Mouse (Mus musculus) forebrain, embryonic 12.5 days (tissue): ENCODE results near the gene Farp2. TPM values are rescaled to one million over a fixed set of nuclear protein-coding genes. Genes with fewer than 3 reads are reported as not detected.

Experiments
- ATAC-seq: fragments of 200-750 bp; cut with Nextera tagmentation; 2 replicates; pipeline ENCODE4 v1.8.0; 2017; ENCODE audit warnings: moderate TSS enrichment; ENCODE audit not compliant: low FRiP score
- H3K27ac ChIP-seq: fragments of 300-500 bp; sonication (generic); 2 replicates; pipeline ENCODE4 v1.5.1; 2016; ENCODE audit warnings: mild to moderate bottlenecking
- H3K27me3 ChIP-seq: fragments of 300-500 bp; sonication (generic); 2 replicates; pipeline ENCODE4 v1.6.1; 2016; ENCODE audit warnings: mild to moderate bottlenecking
- H3K36me3 ChIP-seq: fragments of 300-500 bp; sonication (generic); replicated peaks from 2 replicates; pipeline ENCODE4 v1.6.1; 2016; ENCODE audit warnings: mild to moderate bottlenecking
- H3K4me1 ChIP-seq: fragments of 300-500 bp; sonication (generic); 2 replicates; pipeline ENCODE4 v1.6.1; 2016
- H3K4me2 ChIP-seq: fragments of 300-500 bp; sonication (generic); 2 replicates; pipeline ENCODE4 v1.6.1; 2016; ENCODE audit warnings: mild to moderate bottlenecking, moderate library complexity
- H3K4me3 ChIP-seq: fragments of 300-500 bp; sonication (generic); replicated peaks from 2 replicates; pipeline ENCODE4 v1.5.1; 2016; ENCODE audit warnings: mild to moderate bottlenecking
- H3K9ac ChIP-seq: fragments of 300-500 bp; sonication (generic); 2 replicates; pipeline ENCODE4 v1.6.1; 2016; ENCODE audit warnings: mild to moderate bottlenecking
- H3K9me3 ChIP-seq: fragments of 300-500 bp; sonication (generic); 2 replicates; pipeline ENCODE4 v1.6.1; 2016
- WGBS: fragments of 180-500 bp; shearing (Covaris S2); methylation state at CpG from one replicate; pipeline ENCODE4 v1.1.7; 2016; 5-methylcytosine and 5-hydroxymethylcytosine counted together
- polyA plus RNA-seq: library from polyadenylated mRNA; unstranded; fragments of >200 nt; fragmentation: Nextera tagmentation; extraction: Ambion mirVana; gene quantifications from 2 replicates; pipeline ENCODE4 v1.2.1, GENCODE M21; 2016

Gene Farp2
- polyA plus RNA-seq, 1 experiment from 2014 or later = 4.6 TPM

- Histone ChIP-seq H3K4me3 (no peak overlapping the region), H3K27me3 (no peaks in the 10 kb centered on the region), H3K4me2 (no peak overlapping the region), H3K4me1 (no peaks in the 10 kb centered on the region), H3K36me3 (peaks cover 30% of the 10 kb centered on the region), H3K9ac (no peak overlapping the region), H3K9me3 (no peaks in the 10 kb centered on the region), H3K27ac (no peak overlapping the region)
- ATAC-seq = no peak
- 94% methylated on average over 4 of the region's 4 CpGs for WGBS
These were observed 106.3 kb downstream of the Farp2 start for GRCm38 (mm10) chr1:93618059-93618748.

DNA sequence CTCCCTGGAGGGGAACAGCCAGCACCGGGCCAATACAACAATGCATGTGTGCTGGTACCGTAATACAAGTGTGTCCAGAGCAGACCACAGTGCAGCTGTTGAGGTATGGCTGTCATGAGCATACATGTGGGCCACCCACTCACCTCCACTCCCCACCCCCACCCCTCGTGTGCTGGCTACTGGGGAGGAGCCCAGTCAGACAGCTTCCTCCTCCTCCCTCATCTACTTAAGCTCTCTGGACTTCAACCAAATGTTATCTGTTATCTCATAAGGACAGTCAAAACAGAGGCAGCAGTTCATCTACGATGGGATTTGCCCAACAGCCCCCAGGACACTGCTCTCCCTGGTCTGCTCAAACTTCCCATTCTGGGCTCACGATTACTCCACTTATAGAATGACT is 107.1 kb downstream of the Farp2 start:
- 90% methylated on average over 5 of the region's 5 CpGs for WGBS
- H3K4me3 ChIP-seq = no peak overlapping the region
- no peak overlapping the region for H3K27ac ChIP-seq

DNA sequence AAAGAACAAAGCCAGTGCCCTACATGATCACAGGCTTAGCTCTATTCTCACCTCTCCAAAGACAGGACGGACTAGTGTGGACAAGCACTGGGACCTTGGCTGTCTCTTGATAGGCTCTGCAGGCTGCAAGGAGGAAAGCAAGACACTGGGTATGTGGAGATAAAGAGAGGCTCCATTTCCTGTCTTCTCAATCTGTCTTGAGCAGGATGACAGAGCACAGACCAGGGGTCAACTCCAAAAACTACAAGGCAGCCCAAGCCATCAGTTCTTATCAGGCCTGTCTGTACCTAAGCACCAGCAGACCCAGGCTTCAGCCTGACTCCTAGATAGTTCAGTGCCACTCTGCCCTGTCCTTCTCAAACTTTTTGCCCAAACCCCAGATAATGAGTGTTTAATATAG is 112.6 kb downstream of the Farp2 start:
- H3K27ac ChIP-seq = no peak overlapping the region
- H3K36me3 ChIP-seq = peaks cover 90% of the 10 kb centered on the region
- no peaks in the 10 kb centered on the region for H3K9me3 ChIP-seq
- no peak for ATAC-seq
- H3K4me3 ChIP-seq = no peak overlapping the region
- no peak overlapping the region for H3K4me2 ChIP-seq
- H3K4me1 ChIP-seq = no peaks in the 10 kb centered on the region
- H3K27me3 ChIP-seq = no peaks in the 10 kb centered on the region
- 89% methylated on average over 1 of the region's 1 CpGs for WGBS
- no peak overlapping the region for H3K9ac ChIP-seq

More for the DNA sequence above, 107.1 kb downstream of the Farp2 start:
- Histone ChIP-seq H3K9ac (no peak overlapping the region), H3K4me1 (no peaks in the 10 kb centered on the region), H3K9me3 (no peaks in the 10 kb centered on the region), H3K27me3 (no peaks in the 10 kb centered on the region), H3K36me3 (peaks cover 37% of the 10 kb centered on the region), H3K4me2 (no peak overlapping the region)
- ATAC-seq = no peak

DNA sequence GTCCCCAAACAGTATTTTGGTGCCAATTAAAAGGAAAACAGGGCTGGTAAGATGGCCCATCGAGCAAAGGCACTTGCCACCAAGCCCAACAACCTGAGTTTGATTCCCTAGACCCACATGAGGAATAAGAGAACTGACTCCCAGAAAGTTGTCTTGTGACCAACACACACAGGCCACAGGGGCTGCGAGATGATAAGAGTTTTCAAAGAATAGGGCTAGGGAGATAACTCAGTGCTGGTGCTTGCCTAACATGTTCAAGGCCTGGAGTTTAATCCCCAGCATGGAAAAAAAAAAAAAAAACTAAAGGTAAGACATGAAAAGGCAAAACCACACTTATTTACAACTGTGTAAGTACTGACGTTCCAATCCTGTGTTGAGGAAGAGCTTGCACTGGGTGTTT is 118.9 kb downstream of the Farp2 start:
- Histone ChIP-seq H3K4me2 (no peak overlapping the region), H3K9ac (no peak overlapping the region), H3K27me3 (no peaks in the 10 kb centered on the region), H3K4me3 (no peak overlapping the region), H3K27ac (no peak overlapping the region), H3K9me3 (no peaks in the 10 kb centered on the region), H3K4me1 (peaks cover 21% of the 10 kb centered on the region), H3K36me3 (peaks cover 43% of the 10 kb centered on the region)
- ATAC-seq = no peak
- 90% methylated on average over 3 of the region's 3 CpGs for WGBS

- no peak overlapping the region for H3K9ac ChIP-seq
- H3K4me1 ChIP-seq = peaks cover 26% of the 10 kb centered on the region
- no peak overlapping the region for H3K4me3 ChIP-seq
- H3K4me2 ChIP-seq = no peak overlapping the region
- ATAC-seq = no peak
- no peaks in the 10 kb centered on the region for H3K9me3 ChIP-seq
- H3K36me3 ChIP-seq = peaks cover 24% of the 10 kb centered on the region
- no peak overlapping the region for H3K27ac ChIP-seq
- WGBS = 96% methylated on average over 3 of the region's 3 CpGs
- H3K27me3 ChIP-seq = no peaks in the 10 kb centered on the region
These were observed 120.8 kb downstream of the Farp2 start for GRCm38 (mm10) chr1:93632723-93633122.

DNA sequence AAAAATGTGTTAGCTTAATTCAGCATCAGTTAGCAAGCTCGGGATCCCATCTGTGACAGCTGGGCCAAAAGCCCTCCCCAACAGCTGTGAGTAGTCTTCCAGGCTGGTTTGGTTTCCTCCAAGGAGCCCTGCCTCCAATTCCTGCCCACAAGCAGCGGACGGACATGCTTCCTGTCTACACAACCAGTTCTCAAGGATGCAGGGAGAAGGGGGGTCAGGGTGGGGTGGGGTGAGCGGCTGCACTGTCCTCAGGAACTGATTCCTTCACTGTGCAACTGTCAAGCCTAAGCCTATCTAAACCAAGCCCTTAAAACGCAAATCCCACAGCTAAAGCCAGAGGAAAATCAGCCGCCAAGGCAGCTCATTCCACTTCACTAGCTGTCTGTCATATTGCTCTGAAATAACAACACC is 122.6 kb downstream of the Farp2 start:
- WGBS = 11% methylated on average over 6 of the region's 6 CpGs

DNA sequence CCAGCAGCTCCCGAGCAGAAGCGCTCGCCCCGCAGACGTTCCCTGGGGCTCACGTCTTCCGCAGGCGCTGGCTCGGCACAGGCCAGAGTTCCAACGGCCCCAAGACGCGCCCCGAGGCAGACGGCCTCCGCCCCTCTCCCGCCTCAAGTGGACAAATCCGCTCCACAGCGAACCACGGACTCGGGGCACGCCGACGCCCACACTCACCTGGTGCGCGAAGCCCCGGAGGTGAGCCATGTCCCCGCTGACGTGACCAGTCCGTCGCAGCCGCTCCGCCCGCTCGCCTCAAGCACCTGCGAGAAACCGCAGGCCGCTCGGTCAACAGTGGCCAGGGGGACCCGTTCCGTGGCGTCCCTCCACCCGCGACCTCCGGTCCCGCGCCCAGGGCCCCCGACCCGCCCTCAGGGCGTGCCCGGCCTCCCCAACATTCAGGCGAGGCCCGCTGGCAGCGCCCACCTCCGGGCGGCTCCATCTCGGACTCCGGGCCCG is 123.3 kb downstream of the Farp2 start:
- whole genome bisulfite sequencing = under 1% methylated on average over 55 of the region's 58 CpGs
- H3K36me3 ChIP-seq = peaks cover 8% of the 10 kb centered on the region; the same call in 1 of the 2 replicates
- H3K27me3 ChIP-seq = no peaks in the 10 kb centered on the region
- peak overlapping the region; percentile 94 for H3K4me3 ChIP-seq
- peak overlapping the region; percentile 95 for H3K9ac ChIP-seq
- H3K9me3 ChIP-seq = no peaks in the 10 kb centered on the region
- peaks cover 26% of the 10 kb centered on the region for H3K4me1 ChIP-seq
- peak overlapping the region; percentile 88 for H3K27ac ChIP-seq
- peak overlapping the region; percentile 95 for H3K4me2 ChIP-seq
- no peak; the same call in 1 of the 2 replicates for ATAC-seq

More for the DNA sequence above, 122.6 kb downstream of the Farp2 start:
- peak overlapping the region; percentile 95 for H3K9ac ChIP-seq
- H3K27ac ChIP-seq = peak overlapping the region; percentile 88; the same call in 1 of the 2 replicates
- peaks cover 8% of the 10 kb centered on the region; the same call in 1 of the 2 replicates for H3K36me3 ChIP-seq
- H3K4me3 ChIP-seq = peak overlapping the region; percentile 94
- no peaks in the 10 kb centered on the region for H3K9me3 ChIP-seq
- peak overlapping the region; percentile 95 for H3K4me2 ChIP-seq
- no peak for ATAC-seq
- H3K27me3 ChIP-seq = no peaks in the 10 kb centered on the region
- H3K4me1 ChIP-seq = peaks cover 26% of the 10 kb centered on the region

DNA sequence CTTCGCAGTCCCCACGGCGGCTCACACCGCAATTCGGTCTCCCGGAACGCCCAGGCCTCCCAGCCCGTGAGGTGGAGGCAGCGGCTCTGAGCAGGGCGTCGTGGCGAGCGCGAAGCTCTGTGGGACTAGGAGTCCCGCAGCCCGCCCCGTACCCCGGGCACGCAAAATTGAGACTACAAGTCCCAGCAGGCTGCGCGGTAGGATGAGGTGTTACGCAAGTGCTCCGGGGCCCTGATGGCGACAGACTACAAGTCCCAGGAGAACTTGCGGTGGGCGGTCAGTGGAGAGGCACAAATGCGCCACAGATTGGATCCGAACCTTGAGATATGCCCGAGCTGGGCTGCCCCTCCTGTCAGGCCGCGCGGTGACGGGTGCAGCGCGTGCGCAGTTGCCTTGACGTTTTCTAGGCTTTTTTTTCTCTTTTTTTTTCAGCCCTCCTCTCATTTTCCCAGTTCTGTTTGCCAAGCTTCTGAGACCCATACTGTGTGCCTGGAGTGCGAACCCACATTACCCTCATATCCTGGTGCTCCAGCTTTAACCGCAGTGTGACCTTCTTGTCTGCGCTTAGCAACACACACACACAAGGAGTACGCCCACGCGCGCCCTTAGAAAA is 123.8 kb downstream of the Farp2 start:
- H3K4me3 ChIP-seq = peak overlapping the region; percentile 94
- peaks cover 26% of the 10 kb centered on the region for H3K4me1 ChIP-seq
- H3K4me2 ChIP-seq = peak overlapping the region; percentile 95
- no peaks in the 10 kb centered on the region for H3K27me3 ChIP-seq
- H3K9me3 ChIP-seq = no peaks in the 10 kb centered on the region
- WGBS = 2% methylated on average over 44 of the region's 44 CpGs
- H3K27ac ChIP-seq = peak overlapping the region; percentile 88
- H3K36me3 ChIP-seq = peaks cover 8% of the 10 kb centered on the region; the same call in 1 of the 2 replicates
- H3K9ac ChIP-seq = peak overlapping the region; percentile 95
- ATAC-seq = peak; percentile 98

DNA sequence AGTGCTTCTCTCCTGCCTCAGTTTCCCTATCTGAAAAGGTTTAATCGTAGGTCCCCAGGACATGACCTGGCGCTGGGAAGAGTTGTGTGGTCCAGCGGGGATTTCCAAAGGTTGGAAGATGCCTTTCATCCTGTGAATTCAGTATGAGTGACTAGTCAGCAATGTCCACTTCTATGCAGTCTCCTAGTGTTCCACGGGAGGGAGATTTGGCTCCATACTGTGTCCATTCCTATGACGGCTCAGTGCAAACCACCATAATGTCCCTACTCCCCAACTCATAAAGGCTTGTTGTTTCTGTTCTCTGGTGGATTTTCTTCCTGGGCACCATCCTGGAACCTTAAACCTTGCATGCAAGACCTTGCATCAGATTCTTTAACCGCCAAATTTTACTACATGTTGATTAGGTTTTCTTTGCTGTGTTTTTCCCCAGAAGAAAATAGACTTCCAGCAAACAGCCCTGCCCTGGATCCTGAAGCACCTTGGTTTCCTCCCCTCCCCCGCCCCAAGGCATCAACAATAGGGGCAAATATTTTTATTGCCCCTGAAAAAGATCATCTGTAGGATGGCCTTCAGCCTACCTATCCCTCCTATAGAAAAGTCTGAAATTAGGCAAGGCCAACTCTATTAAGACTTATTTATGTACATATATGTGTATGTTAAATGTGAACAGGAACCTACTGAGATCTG is 124.5 kb downstream of the Farp2 start:
- Histone ChIP-seq H3K36me3 (peaks cover 6% of the 10 kb centered on the region; the same call in 1 of the 2 replicates), H3K9me3 (no peaks in the 10 kb centered on the region), H3K27me3 (no peaks in the 10 kb centered on the region), H3K9ac (peak overlapping the region; percentile 55), H3K4me1 (peaks cover 26% of the 10 kb centered on the region), H3K4me2 (peak overlapping the region; percentile 72), H3K27ac (peak overlapping the region; percentile 85), H3K4me3 (peak overlapping the region; percentile 94)
- 30% methylated on average over 7 of the region's 7 CpGs for WGBS
- peak; percentile 33 for ATAC-seq

GRCm38 (mm10) chr1:93641978-93642377 is 130.1 kb downstream of the Farp2 start:
- Histone ChIP-seq H3K4me3 (no peak overlapping the region), H3K9me3 (no peaks in the 10 kb centered on the region), H3K36me3 (no peaks in the 10 kb centered on the region), H3K9ac (no peak overlapping the region), H3K27ac (no peak overlapping the region), H3K4me1 (no peaks in the 10 kb centered on the region), H3K27me3 (no peaks in the 10 kb centered on the region), H3K4me2 (no peak overlapping the region)
- 84% methylated on average over 2 of the region's 2 CpGs for WGBS
- ATAC-seq = no peak

DNA sequence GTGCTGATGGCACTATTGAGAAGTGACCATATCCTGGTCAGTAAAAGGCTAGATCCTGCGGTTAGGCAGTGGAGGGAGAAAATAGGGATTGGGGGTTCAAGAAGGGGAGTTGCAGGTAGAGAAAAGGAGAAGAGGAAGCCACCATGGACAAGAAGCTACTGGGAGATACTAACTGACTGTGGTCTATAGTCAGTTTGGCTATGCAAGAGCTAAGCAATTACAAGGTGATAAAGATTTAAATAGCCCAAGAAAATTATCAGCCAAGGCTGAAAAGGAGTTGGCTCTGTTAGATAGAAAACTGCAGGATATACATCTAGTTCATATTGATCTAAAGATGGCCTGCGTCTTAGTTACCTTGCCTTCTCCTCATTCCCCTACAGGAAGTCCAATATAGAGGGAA is 130.8 kb downstream of the Farp2 start:
- H3K9me3 ChIP-seq = no peaks in the 10 kb centered on the region
- no peak overlapping the region for H3K9ac ChIP-seq
- H3K27ac ChIP-seq = no peak overlapping the region
- no peaks in the 10 kb centered on the region for H3K36me3 ChIP-seq
- no peak overlapping the region for H3K4me3 ChIP-seq
- H3K4me2 ChIP-seq = no peak overlapping the region
- 89% methylated on average over 2 of the region's 2 CpGs for WGBS
- no peaks in the 10 kb centered on the region for H3K27me3 ChIP-seq
- ATAC-seq = no peak
- no peaks in the 10 kb centered on the region for H3K4me1 ChIP-seq

- Histone ChIP-seq H3K36me3 (no peaks in the 10 kb centered on the region), H3K4me1 (no peaks in the 10 kb centered on the region), H3K9me3 (no peaks in the 10 kb centered on the region), H3K4me3 (no peak overlapping the region), H3K9ac (no peak overlapping the region), H3K27ac (no peak overlapping the region), H3K27me3 (no peaks in the 10 kb centered on the region), H3K4me2 (no peak overlapping the region)
- 79% methylated on average over 5 of the region's 5 CpGs for WGBS
- ATAC-seq = no peak
These were observed 137.8 kb downstream of the Farp2 start for GRCm38 (mm10) chr1:93649604-93650172.
